Mouse (Mus musculus) cerebellum, adult (tissue): ENCODE data around the gene S100a1.

Source experiments
- ATAC-seq: cut with Nextera tagmentation; 2 replicates; pipeline ENCODE4 v1.9.2; 2017; ENCODE audit warnings: mild to moderate bottlenecking, moderate library complexity, mixed read lengths; ENCODE audit not compliant: insufficient number of reproducible peaks, low FRiP score, low TSS enrichment

S100a1 gene

GRCm38 (mm10) chr3:90513796-90514590 lies at the start of gene S100a1, which contains the start of gene S100a13:
Gene S100a1, minus strand, starts transcription at chr3:90514392.
Gene S100a13, plus strand, starts transcription at chr3:90514435.
- ATAC-seq: peak; percentile 12; the same call in 1 of the 2 replicates

- ATAC-seq: no peak
These were observed 45.9 kb upstream of the S100a1 start, which contains the start of gene S100a3 for GRCm38 (mm10) chr3:90560008-90560628. Gene S100a3, plus strand, starts transcription at chr3:90560578.

GRCm38 (mm10) chr3:90555954-90556353 lies 41.8 kb upstream of the S100a1 start:
- peak; percentile 56; the same call in 1 of the 2 replicates for ATAC-seq

DNA sequence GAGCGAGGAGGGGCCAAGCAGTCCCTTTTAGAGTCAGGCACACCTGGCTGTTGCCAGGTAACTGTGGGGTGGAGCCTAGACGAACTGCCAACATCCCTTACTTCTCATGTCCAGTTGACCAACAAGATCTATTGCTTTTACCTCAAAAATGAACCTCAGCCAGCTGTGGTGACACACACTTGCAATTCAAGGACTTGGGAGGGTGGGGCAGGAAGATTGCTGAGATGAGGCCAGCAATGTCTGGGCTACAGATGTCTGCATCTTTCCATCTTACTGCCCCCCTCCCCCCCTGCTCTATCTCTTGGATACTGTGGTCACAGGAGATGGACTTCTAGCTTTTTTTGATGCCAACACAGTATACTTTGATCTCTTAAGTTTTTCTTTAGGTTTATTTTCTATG lies 38.0 kb upstream of the S100a1 start:
- ATAC-seq: no peak

- no peak for ATAC-seq
These were observed 36.2 kb upstream of the S100a1 start for GRCm38 (mm10) chr3:90550421-90550790.

GRCm38 (mm10) chr3:90549676-90550420 lies 35.7 kb upstream of the S100a1 start:
- ATAC-seq: no peak

GRCm38 (mm10) chr3:90540904-90541303 lies 26.7 kb upstream of the S100a1 start:
- no peak for ATAC-seq

GRCm38 (mm10) chr3:90537905-90538296 lies 23.7 kb upstream of the S100a1 start:
- no peak for ATAC-seq

DNA sequence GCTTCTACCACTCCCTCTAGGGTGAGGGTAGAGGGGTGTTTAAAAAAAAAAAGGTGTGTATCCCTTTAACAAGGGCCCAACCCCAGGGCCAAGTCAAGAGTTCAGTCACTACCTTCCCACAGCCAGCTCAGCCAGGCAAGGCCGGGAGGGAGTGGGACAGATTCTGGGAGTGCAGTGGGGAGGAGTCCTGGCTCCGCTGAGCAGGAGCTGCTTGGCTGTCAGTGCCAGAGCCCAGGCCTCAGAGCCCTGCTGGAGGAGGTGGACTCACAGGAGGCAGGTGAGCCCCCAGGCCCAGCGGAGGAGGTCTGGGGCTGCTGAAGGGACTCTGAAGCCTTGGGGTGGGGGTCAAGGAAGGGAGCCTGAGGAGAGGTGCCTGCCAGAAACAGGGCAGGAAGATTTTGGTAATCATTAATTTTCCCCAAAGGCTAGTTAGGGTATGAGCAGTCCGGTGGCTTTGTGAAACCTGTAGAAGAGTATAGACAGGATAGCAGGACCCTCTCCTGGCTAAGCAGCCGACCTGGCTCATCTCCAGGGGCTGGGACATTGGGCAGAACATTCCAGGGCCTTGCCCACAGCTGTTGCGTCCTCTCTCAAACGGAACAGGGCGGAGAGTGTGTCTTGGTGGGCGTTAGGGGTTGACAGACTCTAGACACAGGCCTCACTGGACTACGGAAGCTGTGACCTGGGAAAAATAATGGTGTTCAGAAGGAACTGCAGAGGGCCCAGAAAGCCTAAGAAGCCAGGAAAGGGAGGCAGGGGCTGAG lies 23.1 kb upstream of the S100a1 start, which contains the start of gene S100a16:
TSS of gene S100a16 (plus strand) at position 114 of the 764 bp plus-strand sequence.
- ATAC-seq: peak; percentile 87

DNA sequence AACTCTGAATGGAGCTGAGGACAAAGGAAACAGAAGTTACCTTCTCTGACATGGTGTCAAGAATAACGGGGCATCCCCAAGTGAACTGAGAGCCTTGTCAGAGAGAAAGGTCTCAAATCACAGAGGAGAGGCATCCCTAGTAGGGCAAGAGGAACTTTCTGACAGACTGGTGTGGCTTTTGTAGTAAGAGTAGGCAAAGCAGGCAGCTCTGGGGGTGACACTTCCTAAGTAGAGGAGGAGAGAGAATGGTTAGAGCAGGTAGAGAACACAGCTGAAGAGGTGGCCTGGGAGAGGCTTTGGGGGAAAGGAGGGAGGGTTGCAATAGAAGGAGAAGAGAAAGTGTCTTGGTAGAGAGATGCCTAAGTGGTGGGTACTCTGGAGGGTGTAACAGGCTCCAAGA lies 21.3 kb upstream of the S100a1 start:
- ATAC-seq: no peak

GRCm38 (mm10) chr3:90531713-90532112 lies 17.5 kb upstream of the S100a1 start:
- no peak for ATAC-seq

DNA sequence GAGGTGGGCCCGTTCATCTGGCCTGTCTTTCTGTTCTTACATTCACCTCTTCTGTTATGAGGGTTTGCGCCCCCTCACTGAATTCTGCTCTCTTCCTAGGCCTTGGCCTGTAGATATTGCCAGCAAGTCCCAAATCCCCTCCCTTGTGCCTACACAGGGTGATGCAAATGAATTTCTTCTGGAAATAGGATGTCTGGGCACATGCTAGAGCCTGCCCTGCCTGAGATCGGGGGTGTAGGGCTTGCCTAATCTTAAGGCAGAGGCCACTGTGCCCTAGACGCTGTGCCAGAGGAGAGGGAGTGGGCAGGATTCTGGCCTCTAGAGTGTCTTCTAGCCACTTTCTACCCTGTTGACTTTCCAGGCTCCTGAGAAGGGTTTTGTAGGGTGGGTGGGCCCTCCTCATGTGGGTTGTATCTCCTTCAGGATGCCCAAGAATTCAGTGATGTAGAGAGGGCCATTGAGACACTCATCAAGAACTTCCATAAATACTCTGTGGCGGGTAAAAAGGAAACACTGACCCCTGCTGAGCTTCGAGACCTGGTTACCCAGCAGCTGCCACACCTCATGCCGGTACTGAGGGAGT lies 13.2 kb upstream of the S100a1 start:
- ATAC-seq: no peak

- no peak for ATAC-seq
These were observed 12.4 kb upstream of the S100a1 start, which contains the start of gene S100a14 for GRCm38 (mm10) chr3:90526580-90526979. Gene S100a14, plus strand, starts transcription at chr3:90526856.

- no peak for ATAC-seq
These were observed 11.9 kb upstream of the S100a1 start for GRCm38 (mm10) chr3:90526076-90526475.

DNA sequence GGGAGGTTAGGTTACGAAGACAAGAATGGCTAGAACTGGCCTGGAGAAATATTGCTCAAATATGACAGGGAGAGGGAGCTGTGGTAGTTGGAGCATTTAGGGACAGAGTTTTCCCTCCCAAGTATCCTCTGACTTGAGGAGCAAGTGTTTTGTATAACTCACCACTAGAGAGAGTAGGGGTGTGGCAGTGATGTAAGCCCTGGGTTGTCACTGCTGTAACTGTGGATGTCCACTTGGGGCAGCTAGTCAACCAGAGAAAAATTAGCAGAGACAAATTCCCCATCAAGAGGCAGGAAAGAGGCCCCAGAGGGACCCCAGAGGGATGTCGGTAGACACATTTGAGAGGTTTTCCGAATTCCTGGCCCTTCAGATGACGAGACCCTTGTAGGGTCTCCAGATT lies 11.2 kb upstream of the S100a1 start:
- peak; percentile 45; the same call in 1 of the 2 replicates for ATAC-seq

GRCm38 (mm10) chr3:90517711-90518110 lies 3.5 kb upstream of the S100a1 start:
- no peak for ATAC-seq

GRCm38 (mm10) chr3:90515789-90516188 lies 1.6 kb upstream of the S100a1 start:
- ATAC-seq: no peak

DNA sequence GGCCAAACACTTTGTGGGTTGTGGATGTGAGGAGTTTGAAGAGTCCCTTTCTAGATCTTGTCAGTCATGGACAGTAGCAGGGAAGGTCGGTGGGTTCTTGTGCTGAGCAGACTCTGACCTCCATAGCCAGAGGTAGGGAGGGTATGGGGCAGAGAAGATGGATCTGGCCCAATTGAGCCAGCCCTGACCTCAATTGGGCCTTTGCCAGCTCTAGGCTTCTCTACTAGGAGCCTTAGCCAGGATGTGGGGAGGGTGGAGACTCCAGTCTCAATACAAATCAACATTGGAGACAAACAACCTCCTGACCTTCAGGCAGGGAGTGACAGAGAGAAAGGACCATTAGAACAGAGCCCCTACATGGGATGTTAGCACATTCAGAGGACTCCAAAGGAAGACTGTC lies 1.1 kb upstream of the S100a1 start:
- no peak for ATAC-seq

DNA sequence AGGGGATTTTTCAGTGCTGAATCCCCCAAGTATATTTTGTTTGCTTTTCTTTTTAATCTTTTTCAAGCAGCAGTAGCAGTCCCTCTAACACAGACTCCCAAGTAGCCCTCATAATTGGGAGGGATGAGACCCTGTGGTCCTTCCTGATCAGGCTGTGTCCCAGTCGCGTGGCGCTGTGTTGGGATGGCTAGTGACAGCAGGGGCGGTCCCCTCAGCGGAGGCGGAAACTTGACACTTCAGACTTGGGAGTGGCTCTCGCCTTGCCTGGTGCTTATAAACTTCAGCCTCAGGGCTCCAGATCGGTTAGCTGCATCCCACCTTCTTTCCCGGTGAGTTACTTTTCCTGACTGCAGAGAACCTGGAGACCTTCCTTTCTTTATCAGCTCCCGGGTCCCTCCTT lies 499 bp upstream of the S100a1 start:
- ATAC-seq: no peak
